Mouse (Mus musculus) midbrain, embryonic 13.5 days (tissue): ENCODE measurements around the gene Gm10217. TPM values are rescaled to one million over a fixed set of nuclear protein-coding genes. Genes with fewer than 3 reads are reported as not detected.

Source experiments
- polyA plus RNA-seq: library from polyadenylated mRNA; unstranded; fragments of >200 nt; fragmentation: Nextera tagmentation; extraction: Ambion mirVana; gene quantifications from 2 replicates; pipeline ENCODE4 v1.2.1, GENCODE M21; 2015

Gm10217 gene
- polyA plus RNA-seq, 1 experiment from 2014 or later: not detected

Other genes with a start within 250 kb of the Gm10217 start
- gene Fam155a, start 93.1 kb upstream of the Gm10217 start, polyA plus RNA-seq: 21.2 and 21.9 TPM in 2 replicates
- 11.4 and 13.6 TPM in 2 replicates for gene Lig4, start 113.4 kb downstream of the Gm10217 start, polyA plus RNA-seq
- 13.8 and 14.4 TPM in 2 replicates for gene Abhd13, start 113.5 kb downstream of the Gm10217 start, polyA plus RNA-seq
- 0.32 and 0.34 TPM in 2 replicates for gene Tnfsf13b, start 142.2 kb downstream of the Gm10217 start, polyA plus RNA-seq